Mouse (Mus musculus): Measurements from ENCODE around the gene Gm21970. TPM values are rescaled to one million over a fixed set of nuclear protein-coding genes. Genes with fewer than 3 reads are reported as not detected.
A peak's percentile ranks its signal among the peaks of the same experiment; 100 is the strongest.

Gene Gm21970
- total RNA-seq (2015; ENCODE audit: low replicate concordance) = 4.7 and 12.6 TPM in 2 replicates
- not detected in 2 replicates for total RNA-seq (2017; ENCODE audit: low replicate concordance)

DNA sequence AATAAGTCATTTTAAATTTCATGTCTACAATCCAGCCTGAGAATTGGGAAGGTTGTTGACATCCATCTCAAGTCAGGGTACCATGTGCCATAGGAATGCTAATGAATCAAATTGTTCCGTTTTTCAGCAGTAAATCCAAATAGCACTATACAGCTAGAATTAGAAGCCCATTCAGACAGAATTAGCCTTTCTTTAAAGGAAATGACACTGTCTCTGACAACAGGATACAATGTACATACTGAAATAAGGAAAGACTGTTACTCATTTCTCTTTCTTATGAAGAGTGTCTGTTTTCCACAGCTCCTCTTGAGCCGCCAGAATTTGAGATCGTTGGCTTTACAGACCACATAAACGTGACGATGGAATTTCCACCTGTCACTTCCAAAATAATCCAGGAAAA is at the start of gene Gm21970:
TSS of gene Gm21970 (plus strand) at position 301 of the 400 bp plus-strand sequence.
- no peak for ATAC-seq (replicated peaks; ENCODE audit: low FRiP score, poor library complexity, severe bottlenecking)

- ATAC-seq (replicated peaks; ENCODE audit: low FRiP score, poor library complexity, severe bottlenecking) = no peak
Observed at GRCm38 (mm10) chr16:91346491-91346890, 45.0 kb upstream of the Gm21970 start.

GRCm38 (mm10) chr16:91347491-91348263 is 43.8 kb upstream of the Gm21970 start:
- ATAC-seq (replicated peaks; ENCODE audit: low FRiP score, poor library complexity, severe bottlenecking) = no peak

DNA sequence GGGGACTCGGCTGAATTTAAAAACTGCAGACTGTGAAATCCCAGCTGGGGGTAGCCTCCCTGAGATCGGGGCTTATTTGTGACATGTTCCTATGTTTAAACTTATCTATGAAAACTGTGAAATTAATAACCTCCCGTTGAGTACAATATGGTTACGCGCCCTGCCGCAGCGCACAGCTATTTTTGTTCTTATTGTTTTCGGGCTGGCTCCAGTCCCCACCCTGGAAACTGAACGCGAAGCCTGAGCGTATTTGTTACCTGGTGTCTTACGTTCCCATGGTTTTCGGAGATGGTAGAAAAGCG is 43.3 kb upstream of the Gm21970 start:
- ATAC-seq (replicated peaks; ENCODE audit: low FRiP score, poor library complexity, severe bottlenecking) = no peak

DNA sequence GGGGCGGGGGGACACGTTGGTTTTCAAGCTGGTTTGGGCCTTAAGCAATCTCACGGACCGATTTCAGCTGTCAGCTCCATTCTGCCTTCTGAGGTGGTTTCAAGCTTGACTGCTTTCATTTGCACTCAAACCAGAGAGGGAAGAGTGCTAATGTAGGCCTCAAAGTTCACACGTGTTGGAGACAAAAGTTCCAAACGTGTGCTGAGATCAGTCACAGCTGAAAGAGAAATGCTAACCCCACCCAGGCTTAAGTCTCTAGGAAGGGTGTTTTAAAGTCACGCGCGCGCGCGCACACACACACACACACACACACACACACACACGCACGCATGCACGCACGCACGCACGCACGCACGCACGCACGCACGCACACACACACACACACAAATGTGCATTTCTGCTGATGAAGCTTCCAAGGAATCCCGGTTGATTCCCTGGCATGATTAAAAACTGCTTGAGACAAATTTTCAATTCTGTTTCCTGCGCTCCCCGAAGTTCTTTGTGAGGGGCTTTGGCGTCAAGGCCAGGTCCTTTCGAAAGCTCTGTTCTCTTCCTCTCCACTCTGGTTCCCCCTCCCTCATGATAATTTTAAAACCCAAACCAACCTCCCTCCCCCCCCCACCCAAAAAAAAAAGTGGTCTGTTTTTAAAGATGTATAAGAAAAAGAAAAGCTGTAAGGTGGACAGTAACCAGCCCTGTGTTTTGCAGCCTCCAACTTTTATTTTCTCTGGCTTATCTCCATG is 42.8 kb upstream of the Gm21970 start:
- ATAC-seq (replicated peaks; ENCODE audit: low FRiP score, poor library complexity, severe bottlenecking) = no peak

GRCm38 (mm10) chr16:91352084-91352562 is 39.4 kb upstream of the Gm21970 start:
- ATAC-seq (replicated peaks; ENCODE audit: low FRiP score, poor library complexity, severe bottlenecking) = peak; percentile 65

- peak; percentile 89 for ATAC-seq (replicated peaks; ENCODE audit: low FRiP score, poor library complexity, severe bottlenecking)
Observed at GRCm38 (mm10) chr16:91352749-91353148, 38.8 kb upstream of the Gm21970 start.

GRCm38 (mm10) chr16:91353177-91353576 is 38.3 kb upstream of the Gm21970 start:
- ATAC-seq (replicated peaks; ENCODE audit: low FRiP score, poor library complexity, severe bottlenecking) = peak; percentile 74

GRCm38 (mm10) chr16:91353638-91354037 is 37.9 kb upstream of the Gm21970 start:
- no peak for ATAC-seq (replicated peaks; ENCODE audit: low FRiP score, poor library complexity, severe bottlenecking)

- no peak for ATAC-seq (replicated peaks; ENCODE audit: low FRiP score, poor library complexity, severe bottlenecking)
Observed at GRCm38 (mm10) chr16:91354599-91354998, 36.9 kb upstream of the Gm21970 start.

GRCm38 (mm10) chr16:91355160-91355559 is 36.4 kb upstream of the Gm21970 start:
- no peak for ATAC-seq (replicated peaks; ENCODE audit: low FRiP score, poor library complexity, severe bottlenecking)

DNA sequence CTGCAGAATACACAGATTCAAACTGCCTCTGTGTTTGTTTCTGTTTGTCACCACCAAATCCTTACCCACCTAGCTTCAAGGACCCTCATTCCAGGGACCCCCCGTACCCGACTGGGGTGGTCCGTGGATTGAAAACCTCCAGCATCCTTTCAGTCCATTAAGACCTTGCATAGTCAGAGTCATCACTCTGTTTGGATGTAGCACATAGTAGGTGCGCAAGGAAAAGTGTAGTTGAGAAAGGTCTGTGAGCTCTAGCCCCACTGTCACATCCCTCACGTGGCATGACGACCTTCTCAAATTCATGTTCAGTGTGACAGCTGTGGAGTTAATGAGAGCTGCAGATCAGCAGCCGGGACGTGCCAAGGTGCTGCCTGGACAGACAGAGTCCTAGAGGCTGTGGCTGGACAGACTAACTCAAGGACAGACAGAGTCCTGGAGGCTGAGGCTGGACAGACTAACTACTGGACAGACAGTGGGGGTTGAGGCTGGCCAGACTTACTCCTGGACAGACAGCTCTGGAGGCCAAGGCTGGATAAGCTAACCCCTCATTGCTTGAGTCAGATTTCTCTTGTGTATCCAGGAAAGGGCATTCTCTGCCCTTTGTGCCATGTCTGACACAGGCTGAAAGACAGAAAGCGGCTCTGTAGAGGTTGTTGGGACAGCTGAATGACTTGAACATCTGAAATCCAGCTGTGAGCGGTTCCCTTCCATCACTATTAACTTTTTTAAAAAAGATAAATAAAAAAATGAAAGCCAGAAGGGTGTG is 34.6 kb upstream of the Gm21970 start:
- no peak for ATAC-seq (replicated peaks; ENCODE audit: low FRiP score, poor library complexity, severe bottlenecking)

DNA sequence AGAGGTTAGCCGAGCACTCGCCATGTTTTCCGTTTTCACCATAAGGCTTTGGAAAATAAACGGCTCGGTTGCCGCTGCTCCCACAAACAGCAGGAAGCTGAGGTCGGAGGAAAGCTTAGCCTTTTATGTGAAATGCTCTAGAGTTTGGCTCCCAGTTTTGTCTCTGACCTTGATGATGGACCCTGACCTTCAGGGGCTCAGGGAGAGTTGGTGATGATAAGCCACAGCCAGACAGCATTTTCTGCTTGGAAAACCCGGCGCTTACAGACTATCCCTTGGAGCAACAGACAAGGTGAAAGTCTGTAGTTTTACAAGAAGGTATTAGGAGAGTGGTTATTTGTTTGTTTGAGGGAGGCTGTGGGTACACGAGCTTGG is 34.0 kb upstream of the Gm21970 start:
- no peak for ATAC-seq (replicated peaks; ENCODE audit: low FRiP score, poor library complexity, severe bottlenecking)

DNA sequence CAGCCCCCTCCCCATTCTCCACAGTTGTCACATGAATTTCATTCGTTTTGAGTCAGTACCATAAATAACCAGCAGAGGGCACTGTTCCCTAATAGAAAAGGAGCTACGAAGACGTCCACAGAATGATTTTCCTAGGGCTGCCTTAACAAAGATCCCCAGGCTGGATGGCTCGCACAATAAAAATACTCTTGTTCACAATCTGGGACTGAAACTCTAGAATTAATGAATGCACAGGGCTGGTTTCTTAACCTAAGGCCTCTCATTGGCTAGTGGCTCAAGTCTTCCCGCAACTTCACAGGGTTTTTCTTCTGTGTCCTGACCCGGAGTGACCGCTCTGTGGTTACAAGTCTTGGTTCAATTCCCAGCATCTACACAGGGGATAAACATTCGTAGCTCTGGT is 33.0 kb upstream of the Gm21970 start:
- peak; percentile 61 for ATAC-seq (replicated peaks; ENCODE audit: low FRiP score, poor library complexity, severe bottlenecking)

DNA sequence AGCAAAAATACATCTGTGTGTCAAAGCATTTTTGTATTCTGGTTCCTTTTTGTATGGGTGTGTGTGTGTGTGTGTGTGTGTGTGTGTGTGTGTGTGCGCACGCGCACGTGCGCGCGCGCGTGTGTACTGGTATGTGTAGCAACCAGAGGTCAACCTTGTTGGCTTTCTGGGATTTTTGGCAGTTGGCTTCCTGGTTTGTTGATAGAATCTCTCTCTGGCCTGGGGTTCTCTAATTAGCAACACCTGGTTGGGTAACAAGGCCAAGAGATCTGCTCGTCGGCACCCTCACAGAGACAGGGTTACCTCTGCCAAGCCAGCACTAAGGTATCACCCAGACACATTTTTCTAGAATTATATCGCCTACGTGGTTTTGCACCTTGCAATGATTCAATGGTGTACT is 32.0 kb upstream of the Gm21970 start:
- no peak for ATAC-seq (replicated peaks; ENCODE audit: low FRiP score, poor library complexity, severe bottlenecking)

- ATAC-seq (replicated peaks; ENCODE audit: low FRiP score, poor library complexity, severe bottlenecking) = no peak
Observed at GRCm38 (mm10) chr16:91360162-91360561, 31.4 kb upstream of the Gm21970 start.

- ATAC-seq (replicated peaks; ENCODE audit: low FRiP score, poor library complexity, severe bottlenecking) = no peak
Observed at GRCm38 (mm10) chr16:91362006-91362405, 29.5 kb upstream of the Gm21970 start.

DNA sequence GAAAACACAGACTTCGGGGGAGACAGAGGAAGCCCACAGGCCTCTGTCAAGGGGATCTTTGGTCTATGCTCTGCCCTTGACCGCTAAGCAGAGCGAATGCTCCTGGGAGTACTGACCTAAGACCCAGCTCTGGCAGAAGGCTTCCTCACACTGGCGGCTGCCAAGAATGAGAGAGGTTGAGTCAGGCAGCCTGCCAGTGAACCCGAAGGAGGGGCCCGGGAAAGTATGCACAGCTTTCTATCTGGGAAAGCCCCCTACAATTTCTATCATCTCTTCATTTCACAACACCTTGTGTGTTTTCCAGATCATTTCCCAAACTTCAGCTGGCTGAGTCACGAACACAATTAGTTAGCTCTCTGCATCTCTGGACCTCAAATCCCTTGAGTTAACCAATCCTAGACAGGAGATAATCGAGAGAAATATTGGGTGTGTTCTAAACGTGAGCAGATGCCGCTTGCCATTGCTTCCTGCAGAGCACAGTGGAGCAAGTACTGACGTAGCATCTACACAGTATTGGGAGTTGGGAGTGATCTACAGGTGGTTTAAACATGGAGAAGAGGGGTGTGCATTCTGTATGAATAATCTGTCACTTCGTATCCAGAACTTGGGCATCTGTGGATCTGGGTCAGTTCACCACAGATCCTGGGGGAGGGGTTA is 28.8 kb upstream of the Gm21970 start:
- ATAC-seq (replicated peaks; ENCODE audit: low FRiP score, poor library complexity, severe bottlenecking) = no peak

GRCm38 (mm10) chr16:91363483-91363882 is 28.0 kb upstream of the Gm21970 start:
- ATAC-seq (replicated peaks; ENCODE audit: low FRiP score, poor library complexity, severe bottlenecking) = no peak

DNA sequence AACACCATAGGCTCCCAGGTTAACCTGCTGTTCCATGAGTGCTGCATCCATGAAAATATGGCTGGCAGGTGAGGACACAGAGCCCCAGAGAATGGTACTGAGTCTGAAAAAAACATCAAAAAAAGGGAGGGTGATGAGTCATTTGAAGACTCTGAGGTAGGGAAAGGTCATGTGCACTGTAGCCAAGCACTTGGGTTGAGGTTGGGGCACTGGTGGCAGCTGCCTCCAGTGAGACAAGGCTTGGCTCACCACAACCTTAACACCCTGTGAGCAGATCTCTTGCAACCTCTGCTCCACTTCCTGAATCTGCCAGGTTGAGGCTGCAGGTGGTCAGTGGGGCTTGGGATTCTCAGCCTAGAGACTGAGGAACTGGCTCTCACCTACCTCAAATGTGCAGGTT is 25.0 kb upstream of the Gm21970 start:
- ATAC-seq (replicated peaks; ENCODE audit: low FRiP score, poor library complexity, severe bottlenecking) = no peak

Data from erythroid progenitor cell, adult 5-6 weeks (primary cell).